Mouse (Mus musculus) limb, embryonic 14.5 days (tissue): ENCODE measurements around the gene Men1. TPM values are rescaled to one million over a fixed set of nuclear protein-coding genes. Genes with fewer than 3 reads are reported as not detected.

Source experiments
- ATAC-seq: fragments of 200-750 bp; cut with Nextera tagmentation; 2 replicates; pipeline ENCODE4 v1.8.0; 2017; ENCODE audit warnings: low read depth, moderate number of reproducible peaks, moderate TSS enrichment; ENCODE audit not compliant: low FRiP score
- DNase-seq: peaks from one replicate; pipeline ENCODE4 v3.0.0-alpha.2; 2015; ENCODE audit warnings: low spot score
- H3K27ac ChIP-seq: fragments of 300-500 bp; sonication (generic); replicated peaks from 2 replicates; pipeline ENCODE4 v1.5.1; 2014; ENCODE audit warnings: low read depth, mild to moderate bottlenecking, low read length, moderate library complexity, mixed read lengths
- H3K27me3 ChIP-seq: fragments of 300-500 bp; sonication (generic); 2 replicates; pipeline ENCODE4 v1.6.1; 2014; ENCODE audit warnings: low read length, mixed read lengths; ENCODE audit not compliant: control insufficient read depth, insufficient read depth
- H3K36me3 ChIP-seq: fragments of 300-500 bp; sonication (generic); 2 replicates; pipeline ENCODE4 v1.6.1; 2014; ENCODE audit warnings: mild to moderate bottlenecking, low read length, moderate library complexity, mixed read lengths; ENCODE audit not compliant: control insufficient read depth, insufficient read depth
- H3K4me1 ChIP-seq: fragments of 300-500 bp; sonication (generic); 2 replicates; pipeline ENCODE4 v1.6.1; 2014; ENCODE audit warnings: antibody characterized with exemption, low read length, mixed read lengths; ENCODE audit not compliant: control insufficient read depth, insufficient read depth
- H3K4me2 ChIP-seq: fragments of 300-500 bp; sonication (generic); replicated peaks from 2 replicates; pipeline ENCODE4 v1.6.1; 2014; ENCODE audit warnings: low read depth, mild to moderate bottlenecking, low read length, moderate library complexity; ENCODE audit not compliant: severe bottlenecking
- H3K4me3 ChIP-seq: fragments of 300-500 bp; sonication (generic); replicated peaks from 2 replicates; pipeline ENCODE4 v1.5.1; 2014; ENCODE audit warnings: low read length
- H3K9ac ChIP-seq: fragments of 300-500 bp; sonication (generic); 2 replicates; pipeline ENCODE4 v1.6.1; 2014; ENCODE audit warnings: mild to moderate bottlenecking, low read depth, low read length, moderate library complexity; ENCODE audit not compliant: severe bottlenecking
- H3K9me3 ChIP-seq: fragments of 300-500 bp; sonication (generic); 2 replicates; pipeline ENCODE4 v1.6.1; 2016; ENCODE audit warnings: low read length; ENCODE audit not compliant: control insufficient read depth
- POLR2A ChIP-seq: fragments of 200-500 bp; IDR thresholded peaks from 2 replicates; pipeline ENCODE4 v1.8.0; 2012; ENCODE audit warnings: inconsistent platforms, mild to moderate bottlenecking, moderate library complexity, borderline replicate concordance; ENCODE audit not compliant: insufficient read depth, insufficient read length; ENCODE audit errors: extremely low read depth
- WGBS: fragments of 180-500 bp; shearing (Covaris S2); extraction: QIAGEN DNeasy Blood & Tissue Kit; methylation state at CpG from one replicate; pipeline ENCODE4 v1.1.7; 2014; 5-methylcytosine and 5-hydroxymethylcytosine counted together
- polyA plus RNA-seq, 2 experiments: library from polyadenylated mRNA; depleted of rRNA in 1 of 2; stranded (reverse) in 1 of 2; unstranded in 1 of 2; fragments of >200 nt; fragmentation: Nextera tagmentation in 1 of 2; extraction: Ambion mirVana in 1 of 2; gene quantifications; 2 replicates each; pipeline versions ENCODE4 v1.2.1 to v1.2.3; 2012 to 2014

Gene Men1
- polyA plus RNA-seq, 2 experiments, result 60.4 to 102 TPM

DNA sequence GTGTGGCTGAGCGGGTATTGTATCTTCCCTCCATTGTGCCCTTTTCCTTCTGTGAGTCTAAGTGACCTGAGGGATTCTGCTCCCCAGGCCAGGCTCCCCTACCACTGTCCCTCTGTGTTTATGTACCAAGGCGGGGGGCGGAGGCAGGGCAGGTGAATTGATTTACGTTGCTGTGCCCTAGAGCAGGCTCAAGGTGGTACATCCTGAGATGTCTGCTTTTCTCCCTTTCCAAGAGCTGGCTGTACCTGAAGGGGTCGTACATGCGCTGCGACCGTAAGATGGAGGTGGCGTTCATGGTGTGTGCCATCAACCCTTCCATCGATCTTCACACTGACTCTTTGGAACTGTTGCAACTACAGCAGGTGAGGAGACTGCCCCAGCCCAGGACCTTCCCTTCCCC lies 2.1 kb downstream of the Men1 start:
- Histone ChIP-seq H3K9ac (peak overlapping the region; percentile 83; the same call in 1 of the 2 replicates), H3K4me2 (peak overlapping the region; percentile 75; the same call in 1 of the 2 replicates), H3K27ac (no peak overlapping the region), H3K4me3 (peak overlapping the region; percentile 87; the same call in 1 of the 2 replicates), H3K36me3 (peaks cover 41% of the 10 kb centered on the region), H3K27me3 (no peaks in the 10 kb centered on the region), H3K4me1 (peaks cover 20% of the 10 kb centered on the region), H3K9me3 (no peaks in the 10 kb centered on the region)
- TF ChIP-seq POLR2A, result no peak
- 86% methylated on average over 10 of the region's 10 CpGs for WGBS
- DNase-seq (no peak), ATAC-seq (no peak)

- H3K9me3 ChIP-seq, result no peaks in the 10 kb centered on the region
- TF ChIP-seq POLR2A, result no peak
- H3K27ac ChIP-seq, result no peak overlapping the region
- WGBS, result 95% methylated on average over 7 of the region's 7 CpGs
- H3K9ac ChIP-seq, result no peak overlapping the region
- peaks cover 42% of the 10 kb centered on the region for H3K36me3 ChIP-seq
- H3K27me3 ChIP-seq, result no peaks in the 10 kb centered on the region
- H3K4me3 ChIP-seq, result no peak overlapping the region
- no peak for ATAC-seq
- H3K4me1 ChIP-seq, result peaks cover 20% of the 10 kb centered on the region
- DNase-seq, result no peak
- no peak overlapping the region for H3K4me2 ChIP-seq
Measured at GRCm38 (mm10) chr19:6338171-6338570, 3.4 kb downstream of the Men1 start.

DNA sequence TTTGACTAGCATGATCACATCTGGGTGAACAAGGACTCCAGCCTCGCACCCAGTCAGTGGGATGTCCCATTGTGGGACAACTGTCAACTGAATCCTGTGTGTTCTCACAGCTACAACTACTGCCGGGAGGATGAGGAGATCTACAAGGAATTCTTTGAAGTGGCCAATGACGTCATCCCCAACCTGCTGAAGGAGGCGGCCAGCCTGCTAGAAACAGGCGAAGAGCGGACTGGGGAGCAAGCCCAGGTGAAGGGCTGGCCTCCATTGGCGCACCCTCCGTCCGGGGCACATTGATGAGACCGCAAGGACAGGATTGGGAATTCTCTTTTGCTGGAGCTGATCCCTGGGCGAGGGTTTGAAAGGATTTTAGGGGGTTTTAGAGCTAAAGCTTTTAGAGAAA lies 3.9 kb downstream of the Men1 start:
- Histone ChIP-seq H3K4me1 (peaks cover 20% of the 10 kb centered on the region), H3K27me3 (no peaks in the 10 kb centered on the region), H3K9me3 (no peaks in the 10 kb centered on the region), H3K4me3 (no peak overlapping the region), H3K4me2 (no peak overlapping the region), H3K36me3 (peaks cover 45% of the 10 kb centered on the region), H3K9ac (no peak overlapping the region), H3K27ac (no peak overlapping the region)
- DNase-seq, result no peak
- no peak for TF ChIP-seq POLR2A
- WGBS, result 93% methylated on average over 11 of the region's 11 CpGs
- ATAC-seq, result no peak

GRCm38 (mm10) chr19:6339191-6339590 lies 4.4 kb downstream of the Men1 start:
- Histone ChIP-seq H3K36me3 (peaks cover 49% of the 10 kb centered on the region), H3K27me3 (no peaks in the 10 kb centered on the region), H3K4me2 (no peak overlapping the region), H3K9me3 (no peaks in the 10 kb centered on the region), H3K4me3 (no peak overlapping the region), H3K27ac (no peak overlapping the region), H3K9ac (no peak overlapping the region), H3K4me1 (peaks cover 18% of the 10 kb centered on the region)
- ATAC-seq, result no peak
- no peak for DNase-seq
- TF ChIP-seq POLR2A, result no peak
- WGBS, result 92% methylated on average over 6 of the region's 6 CpGs

GRCm38 (mm10) chr19:6339890-6340504 lies 5.2 kb downstream of the Men1 start:
- no peak overlapping the region for H3K27ac ChIP-seq

More at GRCm38 (mm10) chr19:6339890-6340504, 5.2 kb downstream of the Men1 start:
- Histone ChIP-seq H3K27me3 (no peaks in the 10 kb centered on the region), H3K36me3 (peaks cover 54% of the 10 kb centered on the region), H3K4me3 (0 out of 2 replicates have a peak overlapping the region, but pooled peaks have one; percentile 69), H3K4me1 (peaks cover 17% of the 10 kb centered on the region), H3K9me3 (no peaks in the 10 kb centered on the region), H3K9ac (no peak overlapping the region), H3K4me2 (no peak overlapping the region)
- ATAC-seq (no peak), DNase-seq (no peak)
- no peak for TF ChIP-seq POLR2A
- WGBS, result 74% methylated on average over 15 of the region's 15 CpGs
